Mouse (Mus musculus) gastrocnemius, postnatal 25 days (tissue): ENCODE data around the gene Samd14. TPM values are rescaled to one million over a fixed set of nuclear protein-coding genes. Genes with fewer than 3 reads are reported as not detected.
"Not testable (repeated sequence)": the region's sequence is repeated elsewhere in the genome, so short reads cannot be mapped to it uniquely, and the experiment has no call there.

Experiments used
- DNase-seq: peaks from one replicate; pipeline ENCODE4 v3.0.0; 2022
- total RNA-seq, 2 experiments: library from RNA; stranded (reverse); gene quantifications; 1 replicate in 1 of 2; 2 replicates in 1 of 2; pipeline ENCODE4 v1.2.3; 2021

The Samd14 gene
- total RNA-seq, 2 experiments from 2014 or later: 0.61 to 0.80 TPM

DNA sequence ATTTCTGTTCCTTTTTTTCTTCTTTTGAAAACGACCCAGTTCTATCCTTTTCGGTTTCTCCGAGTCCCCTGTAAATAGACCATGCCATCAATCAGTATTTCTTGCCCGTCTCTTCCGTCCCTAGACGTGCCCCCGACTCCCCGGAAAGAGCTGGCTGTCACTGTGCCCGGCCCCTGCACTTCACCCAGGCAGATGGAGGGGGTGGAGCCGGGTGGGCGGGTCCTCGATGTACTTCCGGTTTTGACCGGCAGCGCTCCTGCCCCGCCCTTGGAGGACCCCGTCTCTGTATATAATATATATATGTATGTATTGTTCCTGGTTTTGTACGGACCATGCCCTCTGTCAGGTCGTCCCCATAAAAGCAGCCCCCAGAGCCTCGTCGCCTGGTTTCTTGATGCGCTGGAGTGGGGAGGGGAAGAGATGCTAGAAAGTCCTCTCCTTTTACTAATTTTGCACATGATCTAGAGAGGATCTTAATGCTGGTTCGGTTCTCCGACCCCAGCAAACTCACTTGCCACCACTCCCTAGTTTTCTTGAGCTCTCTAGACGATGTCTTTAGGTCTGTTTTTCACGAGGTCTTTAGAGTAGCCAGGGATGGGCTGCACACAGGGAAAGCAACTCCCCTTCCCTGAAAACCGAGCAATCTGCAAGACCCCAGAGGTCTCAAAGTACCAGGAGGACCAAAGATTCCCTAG, 3.0 kb upstream of the Samd14 start:
- peak; percentile 82 for DNase-seq

DNA sequence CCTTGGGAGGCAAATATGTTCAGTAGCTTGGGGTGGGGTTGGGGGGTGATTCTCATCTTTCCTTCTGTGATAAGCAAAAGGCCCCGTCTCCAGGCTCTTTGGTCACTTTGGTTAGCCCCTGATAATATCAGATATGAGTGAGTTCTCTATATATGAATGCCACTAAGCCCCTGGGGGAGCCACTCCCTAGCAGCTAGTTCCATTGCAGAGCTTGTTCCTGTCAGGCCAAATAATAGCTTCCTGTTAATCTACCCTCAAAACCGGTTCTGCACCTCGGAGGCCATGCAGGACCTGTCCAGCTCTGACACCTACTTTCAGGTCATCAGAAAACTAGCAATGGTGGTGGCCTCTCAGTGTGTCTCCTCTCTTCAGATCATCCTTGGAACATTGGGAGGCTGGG, 2.3 kb upstream of the Samd14 start:
- no peak for DNase-seq

DNA sequence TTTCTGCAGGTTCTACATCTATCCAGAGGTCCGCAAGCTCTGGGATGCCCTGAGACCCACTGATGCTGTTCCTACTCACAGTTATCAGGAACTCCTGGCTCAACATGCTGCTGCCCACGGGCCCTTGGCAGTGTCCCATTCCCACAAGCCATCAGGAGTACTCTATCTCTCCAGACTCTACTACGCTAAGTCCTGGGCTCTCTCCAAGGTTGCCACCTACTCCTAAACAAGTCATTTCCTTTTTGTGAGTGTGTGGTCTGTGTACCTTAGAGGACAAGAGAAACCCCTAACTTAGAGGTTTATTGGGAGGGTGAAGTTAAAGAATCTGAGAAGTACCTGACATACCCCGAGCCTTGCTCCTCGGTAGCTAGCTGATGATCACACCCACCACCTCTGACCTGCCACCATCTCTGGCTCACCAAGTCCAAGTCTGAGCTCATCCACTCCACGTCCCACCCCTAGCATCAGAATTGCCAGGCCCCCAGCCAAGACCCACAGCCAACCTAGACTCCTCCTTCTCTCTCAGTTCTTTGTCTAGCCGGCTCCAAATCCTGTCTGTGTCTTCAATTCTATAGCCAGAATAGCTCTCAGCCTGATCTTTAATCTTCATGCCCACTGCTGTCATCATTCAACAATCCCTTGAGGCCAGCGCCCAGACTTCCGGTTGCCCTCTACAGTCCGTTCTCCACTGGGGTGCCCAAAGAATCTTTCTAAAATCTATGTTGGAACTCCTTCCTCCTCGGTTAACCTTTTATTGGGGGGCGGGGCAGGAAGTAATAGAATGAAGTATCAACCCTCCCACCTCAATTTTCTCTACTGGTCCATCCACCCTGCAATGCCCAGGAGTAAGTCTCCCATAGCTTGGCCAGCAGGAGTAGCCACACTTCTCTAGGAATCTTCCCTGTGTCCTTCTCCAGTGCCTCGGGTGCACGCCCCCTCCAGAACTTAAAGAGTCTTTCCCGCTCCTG, 734 bp upstream of the Samd14 start:
- DNase-seq: no peak

DNA sequence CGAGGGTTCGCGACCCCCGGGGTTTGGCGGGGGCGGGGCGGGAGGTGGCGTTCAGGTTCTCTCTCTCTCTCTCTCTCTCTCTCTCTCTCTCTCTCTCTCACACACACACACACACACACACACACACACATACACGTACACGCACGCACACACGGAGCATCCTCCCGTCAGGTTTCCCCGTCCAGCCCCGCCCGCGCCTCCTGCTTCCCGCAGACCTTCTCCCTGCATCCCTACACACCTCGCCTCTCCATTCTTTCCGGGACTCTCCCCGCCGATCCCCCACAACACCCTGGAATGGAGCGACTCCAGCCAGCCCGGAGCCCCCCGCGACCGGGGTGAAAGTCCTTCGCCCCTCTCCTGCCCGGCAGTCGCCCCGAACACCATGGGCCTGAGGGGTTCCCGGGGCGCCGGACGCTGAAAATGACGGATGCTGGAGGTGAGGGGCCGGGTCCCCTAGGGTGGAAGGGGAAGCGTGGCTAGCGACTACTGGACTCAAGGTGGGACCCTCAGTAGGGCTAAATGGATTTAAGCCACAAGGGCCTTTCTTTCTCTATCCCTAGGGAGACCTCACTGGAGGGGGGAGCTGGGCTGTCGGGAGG, 561 bp downstream of the Samd14 start:
- no peak for DNase-seq

DNA sequence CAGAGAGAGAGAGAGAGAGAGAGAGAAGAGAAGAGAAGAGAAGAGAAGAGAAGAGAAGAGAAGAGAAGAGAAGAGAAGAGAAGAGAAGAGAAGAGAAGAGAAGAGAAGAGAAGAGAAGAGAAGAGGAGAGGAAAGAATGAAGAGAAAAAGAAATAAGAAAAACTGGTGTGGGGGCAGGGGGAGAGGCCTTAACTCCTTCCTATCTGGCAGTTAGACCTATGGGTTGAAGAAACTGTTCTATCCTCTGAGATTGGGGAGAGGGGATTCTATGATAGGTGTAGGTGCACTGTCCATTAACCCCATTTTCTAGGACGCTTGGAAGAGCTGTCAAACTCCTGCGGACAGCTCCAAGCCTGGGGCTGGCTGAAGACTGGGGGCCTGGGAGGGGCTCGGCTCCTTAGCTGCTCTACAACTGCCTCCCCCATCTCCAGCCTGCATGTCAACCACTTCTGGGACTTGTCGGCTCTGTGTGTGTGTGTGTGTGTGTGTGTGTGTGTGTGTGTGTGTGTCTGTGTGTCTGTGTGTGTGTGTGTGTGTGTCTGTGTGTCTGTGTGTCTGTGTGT, 1.2 kb downstream of the Samd14 start:
- not testable (repeated sequence) for DNase-seq

DNA sequence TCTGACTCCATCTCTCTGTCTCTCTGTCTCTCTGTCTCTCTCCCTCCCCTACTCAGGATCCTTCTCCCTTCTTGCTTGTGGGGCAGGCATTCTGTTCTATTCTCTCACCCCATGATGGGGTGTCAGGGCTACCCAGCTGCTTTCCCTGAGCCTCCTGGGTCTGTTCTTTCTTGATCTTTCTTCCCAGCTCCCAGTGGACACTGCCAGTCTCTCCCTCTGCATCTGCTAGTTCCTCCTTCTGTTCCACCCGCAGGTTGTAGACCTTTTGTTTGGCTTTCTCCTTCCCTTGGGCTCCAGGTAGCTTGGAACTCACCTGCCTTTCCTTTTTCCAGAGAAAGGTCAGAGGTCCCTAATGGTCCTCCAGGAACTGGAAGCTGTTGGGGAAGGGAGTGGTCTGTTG, 1.7 kb downstream of the Samd14 start:
- DNase-seq: no peak

DNA sequence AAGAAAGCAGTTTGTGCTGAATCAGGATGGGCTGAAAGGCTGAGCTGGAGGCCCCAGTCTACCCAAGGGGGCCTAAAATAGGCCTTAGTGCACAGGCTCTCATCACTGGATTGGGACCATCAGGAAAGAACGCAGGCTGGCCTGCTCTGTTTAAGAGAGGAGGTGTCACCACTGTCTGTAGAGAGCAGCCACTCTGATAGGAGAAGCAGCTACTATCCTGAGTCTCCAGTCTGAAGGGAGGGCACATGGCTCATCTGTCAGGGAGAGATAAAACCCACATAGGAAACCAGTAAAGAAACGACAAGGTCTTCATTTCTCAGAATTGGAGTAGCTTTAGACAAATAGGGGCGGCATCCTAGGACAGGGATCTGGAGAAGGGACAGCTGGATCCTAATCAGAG, 2.4 kb downstream of the Samd14 start:
- DNase-seq: no peak

DNA sequence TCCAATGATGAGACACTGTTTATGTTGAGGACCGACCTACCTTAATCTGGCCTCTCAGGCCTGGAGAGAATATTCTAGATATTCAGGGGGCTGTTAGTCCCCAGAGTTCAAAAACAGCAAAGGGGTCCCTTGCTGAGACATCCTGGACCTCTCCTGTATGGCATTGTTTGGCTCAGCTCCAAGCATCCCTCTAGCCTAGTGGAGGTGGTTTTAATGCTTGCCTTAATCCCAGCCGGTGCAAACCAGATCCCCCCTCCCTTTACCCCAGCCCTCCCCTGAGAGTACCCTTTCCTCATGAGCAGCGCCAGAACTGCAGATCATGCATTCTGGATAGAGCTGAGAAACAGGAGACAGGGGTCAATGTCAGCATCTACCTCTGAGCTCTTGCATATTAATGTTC, 2.8 kb downstream of the Samd14 start:
- DNase-seq: no peak

DNA sequence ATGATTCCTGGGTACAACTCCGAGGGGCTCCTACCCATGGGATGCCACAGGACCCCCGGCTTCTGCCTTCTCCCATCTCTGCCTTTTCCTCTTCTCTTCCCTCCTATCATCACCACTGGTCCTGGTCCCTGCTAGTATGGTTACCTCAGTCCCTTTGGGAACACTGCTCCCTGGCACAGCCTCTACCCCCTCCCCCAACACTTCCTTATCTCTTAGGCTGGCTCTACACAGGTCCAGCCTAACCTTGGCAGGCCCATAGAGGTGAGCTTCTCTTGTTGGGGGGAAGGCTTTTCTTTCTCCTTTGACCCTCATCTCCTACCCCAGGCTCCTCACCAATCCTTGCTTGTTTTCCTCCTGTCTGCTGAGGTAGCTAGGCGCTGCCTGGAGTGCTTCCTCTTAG, 5.8 kb downstream of the Samd14 start:
- DNase-seq: no peak

DNA sequence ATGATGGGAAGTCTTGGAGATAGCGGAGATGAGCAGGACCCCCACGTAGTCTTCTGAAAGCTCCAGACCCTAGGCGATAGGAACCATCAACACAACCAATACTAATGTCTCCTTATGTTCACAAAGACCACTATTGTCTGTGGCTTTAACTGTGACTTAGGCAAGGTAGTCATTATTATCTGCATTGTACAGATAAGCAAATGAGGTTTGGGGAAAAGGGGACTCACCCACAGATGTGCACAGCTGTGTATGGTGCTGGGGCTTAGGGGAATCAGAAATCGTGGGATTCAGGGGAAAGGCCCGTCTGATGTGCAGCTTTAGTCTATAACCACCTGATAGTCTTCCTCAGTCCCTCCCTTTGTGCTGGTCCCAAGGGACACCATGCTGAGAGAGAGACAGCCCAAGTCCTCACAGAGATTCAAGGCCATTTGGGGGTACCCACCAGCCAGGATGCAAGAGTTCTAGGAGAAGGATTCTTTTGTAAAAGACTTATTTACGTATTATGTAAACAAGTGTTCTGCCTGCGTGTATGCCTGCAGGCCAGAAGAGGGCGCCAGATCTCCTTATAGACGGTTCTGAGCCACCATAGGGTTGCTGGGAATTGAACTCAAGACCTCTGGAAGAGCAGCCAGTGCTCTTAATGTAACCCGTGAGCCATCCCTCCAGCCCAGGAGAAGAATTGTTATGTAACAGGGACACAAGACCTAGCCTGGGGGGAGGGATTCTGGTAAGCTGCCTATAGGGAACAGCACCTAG, 12.7 kb downstream of the Samd14 start:
- DNase-seq: no peak

DNA sequence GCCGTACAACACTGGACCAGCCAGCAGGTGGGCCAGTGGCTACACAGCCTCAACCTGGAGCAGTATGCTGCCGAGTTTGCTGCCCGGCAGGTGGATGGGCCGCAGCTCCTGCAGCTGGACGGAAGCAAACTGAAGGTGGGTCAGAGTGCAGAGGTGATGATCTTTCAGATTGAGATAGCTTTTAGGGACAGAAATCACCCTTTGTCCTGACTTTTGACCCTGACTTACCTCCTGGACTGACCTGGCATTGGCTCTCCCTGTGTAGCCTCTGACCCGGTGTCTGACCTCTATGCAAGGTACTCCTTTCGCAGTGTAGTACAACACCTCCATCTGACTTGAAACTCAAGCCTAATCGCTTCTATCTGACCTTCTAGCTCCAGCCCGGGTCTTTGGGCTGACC, 13.8 kb downstream of the Samd14 start:
- DNase-seq: no peak

DNA sequence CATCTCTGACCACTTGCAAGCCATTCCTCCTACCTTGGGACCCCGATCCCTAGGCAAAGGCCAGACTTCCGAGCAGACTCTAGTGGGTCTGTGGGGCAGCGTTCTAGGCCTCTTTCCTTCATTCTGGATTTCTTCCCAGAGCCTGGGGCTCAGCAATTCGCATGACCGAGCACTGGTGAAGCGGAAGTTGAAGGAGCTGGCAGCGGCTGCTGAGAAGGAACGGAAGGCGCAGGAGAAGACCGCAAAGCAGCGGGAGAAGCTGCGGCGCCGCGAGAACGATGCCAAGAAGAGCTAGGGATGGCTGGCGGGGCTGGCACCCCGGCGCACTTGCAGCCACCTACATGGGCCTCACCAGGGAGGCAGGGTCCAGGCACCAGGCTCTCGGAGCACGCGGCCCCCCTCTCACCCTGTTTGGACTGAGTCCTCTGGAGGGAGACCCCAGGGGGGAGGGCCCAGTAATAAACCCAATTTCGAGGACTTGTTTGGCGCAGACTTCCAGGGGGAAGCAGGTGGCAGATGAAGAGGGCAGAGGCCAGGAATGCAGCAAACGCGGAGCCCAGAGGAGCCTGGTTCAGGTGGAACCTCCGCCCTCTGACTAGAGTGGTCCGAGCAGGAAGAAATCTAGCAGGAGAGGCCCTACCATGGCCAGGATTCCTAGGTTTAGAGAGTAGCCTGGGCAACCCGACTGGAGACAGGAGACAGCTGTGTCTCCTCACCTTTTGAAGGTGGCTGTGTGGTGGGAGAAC, 14.9 kb downstream of the Samd14 start:
- DNase-seq: no peak

DNA sequence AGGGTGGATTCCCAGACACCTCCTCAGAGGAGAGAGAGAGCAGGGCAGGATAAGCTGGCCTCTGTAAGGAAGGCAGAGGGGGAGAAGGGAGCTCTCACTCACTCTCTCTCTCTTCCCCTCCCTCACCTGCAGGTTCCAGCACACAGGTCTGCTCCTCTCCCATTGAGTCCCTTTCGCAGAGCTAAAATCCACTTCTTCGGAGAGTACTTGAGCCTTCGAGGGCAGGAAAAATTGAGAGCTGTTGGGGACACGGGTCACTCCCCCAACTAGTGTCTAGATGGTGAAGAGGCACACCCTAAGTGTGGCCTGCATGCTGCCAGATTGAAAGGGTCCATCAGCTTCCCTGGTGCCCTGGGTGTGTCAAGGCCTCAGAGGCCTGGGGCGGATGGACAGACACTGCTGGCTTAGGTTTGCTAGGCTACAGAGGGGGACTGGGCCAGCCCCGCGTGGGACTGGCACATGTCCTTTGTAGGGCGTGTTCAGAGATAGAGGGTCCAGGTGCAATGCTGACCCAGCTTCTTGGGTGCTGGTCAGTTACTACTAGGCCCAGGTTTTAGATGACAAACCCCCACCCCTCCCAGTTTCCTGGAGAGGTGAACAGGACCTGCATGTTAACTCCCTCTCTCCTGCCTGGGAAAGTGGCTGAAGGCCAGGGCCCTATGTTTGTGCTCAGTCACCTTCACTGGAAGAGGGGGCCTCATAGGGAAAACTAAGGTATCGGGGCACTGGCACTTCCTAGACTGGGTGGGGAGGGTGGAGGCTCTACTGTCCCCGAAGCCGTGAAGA, 15.7 kb downstream of the Samd14 start:
- no peak for DNase-seq

DNA sequence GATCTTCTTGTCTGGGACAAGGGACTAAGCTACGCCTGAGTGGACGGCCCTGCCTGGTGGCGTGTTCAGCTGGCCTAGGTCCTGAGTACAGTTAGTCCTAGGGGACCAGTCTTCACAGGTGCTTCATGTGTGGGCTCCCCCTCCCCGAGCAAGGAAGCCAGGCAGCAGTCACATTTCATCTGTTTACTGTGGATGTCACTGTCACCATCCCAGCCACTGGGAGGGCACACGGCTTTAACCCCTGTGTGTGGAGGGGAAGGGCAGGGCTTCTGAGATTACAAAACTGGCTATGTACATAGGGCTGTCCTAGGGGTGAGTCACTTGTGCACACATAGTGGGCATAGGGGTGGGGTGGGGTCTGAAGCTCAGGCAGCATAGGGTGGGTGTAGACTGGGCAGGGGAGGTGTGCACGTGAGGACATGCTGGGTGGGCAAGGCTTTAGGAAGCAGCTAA, 16.4 kb downstream of the Samd14 start:
- no peak for DNase-seq

DNA sequence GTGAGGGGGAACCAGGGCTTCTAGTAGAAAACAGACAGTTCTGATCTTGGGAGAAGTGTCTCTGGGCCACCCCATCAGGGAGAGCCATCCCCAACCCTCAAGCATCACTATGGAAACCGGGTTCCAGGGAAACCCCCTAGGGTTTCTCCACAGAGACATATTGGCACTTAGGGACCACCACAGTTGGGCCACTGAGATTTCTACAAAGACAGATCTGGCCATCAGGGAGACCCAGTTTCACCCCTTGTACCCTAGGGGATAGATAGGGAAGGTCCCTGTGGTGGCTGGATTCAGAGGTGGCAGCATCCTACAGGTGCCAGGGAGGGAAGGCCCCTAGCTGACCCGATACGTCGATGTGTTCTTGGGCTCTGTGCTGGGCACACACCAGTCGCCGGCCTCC, 17.2 kb downstream of the Samd14 start:
- no peak for DNase-seq

DNA sequence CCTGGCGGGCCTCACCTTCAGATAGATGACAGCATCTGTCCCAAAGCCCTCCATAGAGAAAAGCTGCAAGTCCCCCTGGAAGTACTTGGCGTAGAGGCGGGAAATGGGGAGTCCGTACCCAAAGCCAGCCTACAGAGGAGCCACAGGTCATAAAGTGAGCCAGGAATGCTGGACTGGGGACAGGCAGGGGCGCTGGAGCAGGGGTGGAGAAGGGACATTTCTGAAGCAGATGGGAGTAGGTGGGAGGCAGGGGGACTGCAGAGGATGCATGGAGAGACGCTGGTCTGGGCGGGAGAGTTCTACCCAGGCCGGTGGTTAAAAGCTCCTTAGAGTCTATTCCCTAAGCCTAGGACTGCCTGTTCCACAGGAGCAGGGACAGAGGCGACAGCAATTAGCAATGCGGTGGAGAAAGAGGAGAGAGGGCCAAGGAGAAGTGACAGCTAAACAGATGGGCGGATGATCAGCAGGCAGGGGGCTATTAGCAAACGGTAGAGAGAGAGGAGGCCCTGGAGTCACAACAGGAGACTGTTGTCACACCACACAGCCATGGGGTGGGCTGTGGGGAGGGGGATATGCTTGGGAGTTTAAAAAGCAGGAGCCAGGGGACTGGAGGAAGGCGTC, 18.3 kb downstream of the Samd14 start:
- DNase-seq: no peak

DNA sequence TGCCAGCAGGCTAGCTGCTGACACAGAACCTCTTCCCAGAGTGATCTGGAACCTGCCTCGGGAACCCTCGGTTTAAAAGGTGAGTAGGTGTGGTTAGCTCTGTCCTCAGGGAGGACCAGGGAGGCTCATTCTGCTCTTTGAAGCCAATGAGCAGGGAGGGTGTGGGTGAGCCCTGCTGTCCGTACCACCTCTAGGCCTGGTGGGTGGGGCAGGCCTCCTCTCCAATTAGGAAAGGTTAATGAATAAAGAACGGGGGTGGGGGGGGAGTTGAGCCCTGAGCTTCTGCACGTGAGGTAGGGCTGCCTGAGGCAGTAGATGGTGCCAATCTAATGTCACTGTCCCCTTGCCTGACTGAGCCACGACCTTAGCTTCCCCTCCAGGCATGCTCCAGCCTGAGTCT, 23.3 kb downstream of the Samd14 start:
- DNase-seq: no peak

DNA sequence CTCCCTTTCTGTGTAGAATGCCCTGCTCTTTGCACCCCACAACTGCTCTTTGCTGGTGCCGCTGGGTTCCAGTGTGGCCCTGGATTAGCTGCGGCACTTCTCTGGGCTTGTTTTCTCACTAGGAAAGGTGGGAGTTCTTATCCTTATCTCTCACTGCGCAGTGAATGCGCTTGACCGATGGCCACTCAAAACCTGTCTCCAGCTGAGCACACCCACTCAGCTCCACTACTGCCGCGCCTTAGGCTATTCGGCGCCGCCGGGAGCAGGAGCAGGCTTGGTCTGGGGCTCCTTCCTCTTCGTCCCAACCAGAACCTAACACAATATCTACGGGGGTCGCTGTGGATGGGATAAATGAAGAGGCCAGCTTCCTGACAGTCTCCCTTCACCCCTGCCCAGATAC, 23.9 kb downstream of the Samd14 start:
- no peak for DNase-seq

DNA sequence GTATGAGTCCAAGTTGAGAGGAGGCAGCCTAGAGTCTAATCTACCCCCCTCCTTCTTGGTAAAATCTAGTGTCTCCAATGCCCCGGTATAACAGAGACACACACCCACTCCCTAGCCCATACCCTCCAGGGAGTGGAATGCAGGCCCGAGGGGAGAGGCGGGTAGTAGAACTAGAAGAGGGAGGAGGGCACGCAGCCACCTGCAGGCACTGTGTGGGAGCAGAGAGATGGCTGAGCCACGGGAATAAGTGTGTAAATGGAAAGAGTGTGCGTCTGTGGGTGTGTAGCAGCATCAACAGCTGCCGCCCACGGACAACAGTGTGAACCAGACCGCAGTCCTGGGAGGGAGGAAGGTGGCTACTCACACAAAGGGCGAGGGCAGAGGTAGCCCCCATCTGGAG, 25.2 kb downstream of the Samd14 start:
- no peak for DNase-seq

DNA sequence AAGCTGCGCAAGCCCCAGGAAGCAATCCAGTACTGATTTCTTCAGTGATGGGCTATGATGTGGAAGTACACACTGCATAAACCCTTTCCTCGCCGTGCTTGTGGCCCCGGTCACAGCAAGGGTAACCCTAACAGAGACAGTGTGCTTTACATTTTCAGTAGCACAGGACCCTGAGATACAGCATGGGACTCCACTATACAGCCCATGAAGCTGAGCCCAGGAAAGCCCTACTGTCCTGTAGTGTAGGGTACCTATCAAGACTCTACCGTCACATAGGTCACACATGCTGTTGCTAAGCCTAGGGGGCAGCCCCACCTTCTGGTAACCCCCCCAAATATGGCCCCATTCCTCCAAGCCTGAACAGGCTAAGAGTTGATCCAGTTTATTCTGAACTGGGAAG, 26.8 kb downstream of the Samd14 start:
- DNase-seq: no peak
